Mouse (Mus musculus): Measurements from ENCODE around the gene Hmgcr. TPM values are rescaled to one million over a fixed set of nuclear protein-coding genes. Genes with fewer than 3 reads are reported as not detected.
"Not testable (repeated sequence)": the region's sequence is repeated elsewhere in the genome, so short reads cannot be mapped to it uniquely, and the experiment has no call there.

The Hmgcr gene
- total and polyA plus RNA-seq, 2 experiments from 2014 or later, result 13.8 to 19.8 TPM

DNA sequence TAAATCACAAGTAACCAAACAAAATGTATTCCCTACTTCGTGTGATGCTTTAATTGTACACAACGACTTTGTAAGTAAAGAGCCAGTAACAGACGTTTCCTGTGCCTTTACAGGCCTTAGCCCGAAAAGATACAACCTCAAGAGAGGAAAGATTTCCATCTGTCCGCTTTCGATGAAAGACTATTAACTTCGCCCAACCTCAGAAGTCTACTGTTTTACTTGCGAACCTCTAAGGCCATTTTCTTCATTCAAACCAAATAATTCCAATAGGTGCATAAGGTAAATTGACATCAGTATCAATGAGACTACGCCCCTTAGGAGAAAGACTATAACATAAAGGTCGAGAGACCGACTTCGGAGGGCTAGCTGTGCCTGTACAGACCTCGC, 724 bp downstream of the Hmgcr start:
- H3K9me3 ChIP-seq (replicated peaks; ENCODE audit: control insufficient read depth, low read length), result no peaks in the 10 kb centered on the region
- peak overlapping the region; percentile 84 for H3K9ac ChIP-seq (replicated peaks; ENCODE audit: low read depth, low read length)
- H3K4me1 ChIP-seq (ENCODE audit: control insufficient read depth, insufficient read depth), result peaks cover 16% of the 10 kb centered on the region
- DNase-seq (ENCODE audit: low spot score) (no peak), ATAC-seq (ENCODE audit: insufficient read depth, low read depth) (no peak)
- H3K36me3 ChIP-seq (replicated peaks; ENCODE audit: control insufficient read depth, insufficient read depth, low read length), result peaks cover 18% of the 10 kb centered on the region
- TF ChIP-seq EP300 (IDR thresholded peaks at IDR 0.05; ENCODE audit: low read depth) (no peak), CTCF (IDR thresholded peaks at IDR 0.05; ENCODE audit: low read depth) (no peak)
- peak overlapping the region; percentile 91 for H3K27ac ChIP-seq (ENCODE audit: low read depth)
- H3K4me3 ChIP-seq (ENCODE audit: low read depth, low read length), result peak overlapping the region; percentile 86
- 3% methylated on average over 13 of the region's 13 CpGs for WGBS
- peak overlapping the region; percentile 88 for H3K4me2 ChIP-seq (ENCODE audit: low read depth, low read length)
- no peaks in the 10 kb centered on the region for H3K27me3 ChIP-seq (ENCODE audit: control insufficient read depth, insufficient read depth, low read length)

DNA sequence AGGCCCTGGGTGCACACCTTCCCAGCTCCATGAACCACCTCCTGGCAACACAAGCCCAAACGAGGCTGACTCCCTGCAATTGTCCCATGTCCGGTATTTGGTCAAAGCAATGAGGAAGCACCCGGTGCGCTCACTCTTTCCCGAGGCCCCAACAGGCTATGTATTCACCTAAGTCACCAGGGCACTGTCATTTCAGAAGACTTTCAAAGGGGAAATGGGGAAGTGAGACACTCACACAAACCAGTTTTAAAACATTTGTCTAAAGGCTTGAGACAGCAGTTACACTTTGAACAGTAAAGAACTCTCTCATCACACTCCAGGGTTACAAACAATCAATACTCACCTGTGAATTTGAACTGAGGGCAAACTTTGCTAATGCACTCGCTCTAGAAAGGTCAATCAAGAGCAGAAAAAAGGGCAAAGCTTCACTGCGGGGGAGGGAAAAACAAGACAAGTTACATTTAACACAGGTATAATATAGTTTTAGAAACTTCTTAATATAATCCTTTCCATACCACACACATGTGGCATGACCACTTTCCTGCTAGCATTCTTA, 6.2 kb downstream of the Hmgcr start:
- H3K4me1 ChIP-seq (ENCODE audit: control insufficient read depth, insufficient read depth), result peaks cover 7% of the 10 kb centered on the region
- no peak for TF ChIP-seq CTCF (IDR thresholded peaks at IDR 0.05; ENCODE audit: low read depth)
- no peak for TF ChIP-seq EP300 (IDR thresholded peaks at IDR 0.05; ENCODE audit: low read depth)
- ATAC-seq (ENCODE audit: insufficient read depth, low read depth) (no peak), DNase-seq (ENCODE audit: low spot score) (no peak)
- H3K27me3 ChIP-seq (ENCODE audit: control insufficient read depth, insufficient read depth, low read length), result no peaks in the 10 kb centered on the region
- H3K4me3 ChIP-seq (ENCODE audit: low read depth, low read length), result no peak overlapping the region
- no peak overlapping the region for H3K27ac ChIP-seq (ENCODE audit: low read depth)
- no peak overlapping the region for H3K4me2 ChIP-seq (ENCODE audit: low read depth, low read length)
- peaks cover 70% of the 10 kb centered on the region for H3K36me3 ChIP-seq (replicated peaks; ENCODE audit: control insufficient read depth, insufficient read depth, low read length)
- H3K9me3 ChIP-seq (replicated peaks; ENCODE audit: control insufficient read depth, low read length), result no peaks in the 10 kb centered on the region
- H3K9ac ChIP-seq (replicated peaks; ENCODE audit: low read depth, low read length), result no peak overlapping the region
- WGBS, result 83% methylated on average over 7 of the region's 7 CpGs

DNA sequence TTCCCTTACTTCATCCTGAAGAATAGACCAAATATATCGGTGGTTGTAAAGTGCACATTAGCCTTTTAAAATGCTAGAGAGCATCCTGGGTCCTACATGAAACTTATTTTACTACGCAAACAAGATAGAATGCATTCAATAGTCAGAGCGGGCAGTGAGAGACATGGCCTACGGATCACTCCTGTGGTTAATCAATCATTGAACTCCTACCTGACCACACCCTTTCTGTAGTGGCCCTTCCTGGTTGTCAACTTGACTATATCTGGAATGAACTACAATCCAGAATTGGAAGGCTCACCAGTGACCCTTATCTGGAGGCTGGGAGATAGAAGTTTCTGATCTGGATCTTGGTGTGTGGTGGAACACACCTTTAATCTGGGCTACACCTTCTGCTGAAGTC, 7.6 kb downstream of the Hmgcr start:
- not testable (repeated sequence) for ATAC-seq (ENCODE audit: insufficient read depth, low read depth)
- WGBS, result 91% methylated on average over 4 of the region's 4 CpGs

DNA sequence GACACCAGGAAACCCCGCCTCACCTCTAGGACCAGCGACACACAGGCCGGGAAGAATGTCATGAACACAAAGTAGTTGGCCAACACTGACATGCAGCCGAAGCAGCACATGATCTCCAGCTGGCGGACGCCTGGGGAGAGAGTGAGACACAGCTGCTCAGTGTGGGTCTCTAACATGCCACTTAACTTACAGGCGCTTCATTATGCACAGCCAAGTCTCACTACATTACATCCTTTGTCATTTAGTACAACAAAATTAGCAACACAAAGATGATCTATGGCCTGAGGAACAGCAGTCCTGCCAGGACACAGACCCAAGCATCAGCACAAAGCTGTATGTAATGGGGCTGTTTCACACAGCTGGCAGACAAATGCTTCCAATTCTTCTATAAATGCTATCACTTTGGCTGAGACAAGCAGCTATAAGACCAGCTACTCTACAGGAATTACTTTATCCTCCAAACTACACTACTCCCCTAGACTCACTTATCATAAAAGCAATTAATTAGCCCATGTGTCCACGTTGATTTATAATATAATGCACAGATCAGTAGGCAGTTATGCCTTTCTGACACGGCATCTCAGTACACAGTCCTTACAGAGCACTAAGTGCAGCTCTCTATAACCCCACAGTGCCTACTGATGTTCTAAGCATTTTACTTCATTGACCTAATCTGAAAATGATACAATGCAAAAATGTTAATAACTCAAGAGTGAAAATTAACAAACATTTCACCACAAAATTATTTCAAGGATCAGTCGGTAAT, 10.5 kb downstream of the Hmgcr start:
- H3K27me3 ChIP-seq (ENCODE audit: control insufficient read depth, insufficient read depth, low read length), result no peaks in the 10 kb centered on the region
- H3K4me3 ChIP-seq (ENCODE audit: low read depth, low read length), result no peak overlapping the region
- DNase-seq (ENCODE audit: low spot score), result peak; percentile 17
- 69% methylated on average over 10 of the region's 10 CpGs for WGBS
- no peak overlapping the region for H3K4me2 ChIP-seq (ENCODE audit: low read depth, low read length)
- ATAC-seq (ENCODE audit: insufficient read depth, low read depth), result peak; percentile 49
- H3K36me3 ChIP-seq (replicated peaks; ENCODE audit: control insufficient read depth, insufficient read depth, low read length), result peaks cover 96% of the 10 kb centered on the region
- H3K9me3 ChIP-seq (replicated peaks; ENCODE audit: control insufficient read depth, low read length), result no peaks in the 10 kb centered on the region
- H3K4me1 ChIP-seq (ENCODE audit: control insufficient read depth, insufficient read depth), result no peaks in the 10 kb centered on the region
- H3K27ac ChIP-seq (ENCODE audit: low read depth), result no peak overlapping the region
- no peak overlapping the region for H3K9ac ChIP-seq (replicated peaks; ENCODE audit: low read depth, low read length)
- TF ChIP-seq CTCF (IDR thresholded peaks at IDR 0.05; ENCODE audit: low read depth) (no peak), EP300 (IDR thresholded peaks at IDR 0.05; ENCODE audit: low read depth) (no peak)

More for the DNA sequence above, 7.6 kb downstream of the Hmgcr start:
- H3K4me1 ChIP-seq (ENCODE audit: control insufficient read depth, insufficient read depth); H3K27ac ChIP-seq (ENCODE audit: low read depth); H3K9me3 ChIP-seq (replicated peaks; ENCODE audit: control insufficient read depth, low read length); H3K4me2 ChIP-seq (ENCODE audit: low read depth, low read length); H3K4me3 ChIP-seq (ENCODE audit: low read depth, low read length); DNase-seq (ENCODE audit: low spot score); H3K9ac ChIP-seq (replicated peaks; ENCODE audit: low read depth, low read length); H3K27me3 ChIP-seq (ENCODE audit: control insufficient read depth, insufficient read depth, low read length): not testable (repeated sequence)
- H3K36me3 ChIP-seq (replicated peaks; ENCODE audit: control insufficient read depth, insufficient read depth, low read length), result peaks cover 84% of the 10 kb centered on the region

DNA sequence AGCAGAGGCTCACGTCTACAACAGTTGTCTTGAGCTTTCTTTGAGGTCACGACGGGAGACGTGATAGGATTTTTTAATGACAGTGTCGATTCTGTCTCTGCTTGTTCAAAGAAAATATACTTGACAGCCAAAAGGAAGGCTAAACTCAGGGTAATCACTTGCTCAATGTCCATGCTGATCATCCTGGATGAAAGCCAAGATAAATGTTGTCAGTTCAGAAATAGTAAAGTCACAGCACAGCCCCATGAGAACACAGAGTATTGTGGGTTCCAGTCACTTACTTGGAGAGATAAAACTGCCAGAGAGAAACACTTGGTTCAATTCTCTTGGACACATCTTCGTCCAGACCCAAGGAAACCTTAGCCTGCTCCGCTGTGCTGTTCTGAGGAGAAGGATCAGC, 11.8 kb downstream of the Hmgcr start:
- Histone ChIP-seq H3K4me2 (ENCODE audit: low read depth, low read length) (no peak overlapping the region), H3K4me3 (ENCODE audit: low read depth, low read length) (no peak overlapping the region), H3K4me1 (ENCODE audit: control insufficient read depth, insufficient read depth) (no peaks in the 10 kb centered on the region), H3K9me3 (replicated peaks; ENCODE audit: control insufficient read depth, low read length) (no peaks in the 10 kb centered on the region), H3K27me3 (ENCODE audit: control insufficient read depth, insufficient read depth, low read length) (no peaks in the 10 kb centered on the region), H3K9ac (replicated peaks; ENCODE audit: low read depth, low read length) (no peak overlapping the region), H3K36me3 (replicated peaks; ENCODE audit: control insufficient read depth, insufficient read depth, low read length) (peaks cover 96% of the 10 kb centered on the region), H3K27ac (ENCODE audit: low read depth) (no peak overlapping the region)
- 78% methylated on average over 7 of the region's 7 CpGs for WGBS
- TF ChIP-seq EP300 (IDR thresholded peaks at IDR 0.05; ENCODE audit: low read depth) (no peak), CTCF (IDR thresholded peaks at IDR 0.05; ENCODE audit: low read depth) (no peak)
- ATAC-seq (ENCODE audit: insufficient read depth, low read depth), result no peak
- DNase-seq (ENCODE audit: low spot score), result no peak

DNA sequence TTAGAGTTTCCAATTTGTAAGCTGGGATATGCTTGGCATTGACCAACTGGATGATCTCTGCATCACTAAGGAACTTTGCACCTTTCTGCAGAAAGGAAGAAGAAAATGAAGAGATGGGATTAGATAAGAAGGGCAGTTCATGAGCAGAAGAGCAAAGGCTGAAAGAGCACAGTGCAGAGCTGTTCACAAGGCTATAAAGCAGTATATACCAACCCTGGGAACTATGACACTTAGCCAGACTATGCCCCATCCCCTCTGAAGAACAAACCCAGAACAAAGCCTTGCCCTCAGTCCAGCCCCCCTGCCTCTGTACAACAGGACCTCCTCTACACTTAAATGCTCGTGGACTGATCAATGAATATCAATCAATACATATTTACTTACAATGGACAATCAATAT, 14.1 kb downstream of the Hmgcr start:
- 89% methylated on average over 1 of the region's 1 CpGs for WGBS
- Histone ChIP-seq H3K36me3 (replicated peaks; ENCODE audit: control insufficient read depth, insufficient read depth, low read length) (peaks cover 94% of the 10 kb centered on the region), H3K4me3 (ENCODE audit: low read depth, low read length) (no peak overlapping the region), H3K9me3 (replicated peaks; ENCODE audit: control insufficient read depth, low read length) (no peaks in the 10 kb centered on the region), H3K27ac (ENCODE audit: low read depth) (no peak overlapping the region), H3K9ac (replicated peaks; ENCODE audit: low read depth, low read length) (no peak overlapping the region), H3K27me3 (ENCODE audit: control insufficient read depth, insufficient read depth, low read length) (no peaks in the 10 kb centered on the region), H3K4me1 (ENCODE audit: control insufficient read depth, insufficient read depth) (no peaks in the 10 kb centered on the region), H3K4me2 (ENCODE audit: low read depth, low read length) (no peak overlapping the region)
- ATAC-seq (ENCODE audit: insufficient read depth, low read depth) (no peak), DNase-seq (ENCODE audit: low spot score) (no peak)
- TF ChIP-seq EP300 (IDR thresholded peaks at IDR 0.05; ENCODE audit: low read depth), result no peak
- no peak for TF ChIP-seq CTCF (IDR thresholded peaks at IDR 0.05; ENCODE audit: low read depth)
